Mouse (Mus musculus): Measurements from ENCODE around the gene Elk3.

DNA sequence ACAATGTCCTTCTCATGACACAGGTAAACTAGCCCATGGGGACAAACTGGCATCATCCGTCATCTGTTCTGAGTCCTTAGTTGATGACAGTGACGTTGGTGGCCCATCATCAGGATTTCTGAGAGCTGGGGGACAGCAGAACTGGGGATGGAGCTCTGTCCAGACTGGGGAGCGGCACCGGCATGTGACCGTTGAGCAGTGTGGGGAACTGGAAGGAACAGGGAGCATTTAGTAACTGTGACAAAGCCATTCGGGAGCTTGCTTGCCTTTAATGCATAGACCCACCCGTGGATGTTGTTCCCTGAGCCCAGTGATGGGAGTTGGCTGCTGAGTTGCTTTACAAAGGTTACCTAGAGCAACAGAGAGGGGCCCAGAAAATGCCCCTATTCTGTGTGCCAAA, 61.0 kb downstream of the Elk3 start:
- TF ChIP-seq POLR2A (IDR thresholded peaks at IDR 0.05; ENCODE audit: insufficient read depth, low read length) (no peak), CTCF (IDR thresholded peaks at IDR 0.05; ENCODE audit: low read depth, low read length) (no peak)
